Mouse (Mus musculus): ENCODE data around the gene Paqr7. TPM values are rescaled to one million over a fixed set of nuclear protein-coding genes. Genes with fewer than 3 reads are reported as not detected.
"Not testable (repeated sequence)": the region's sequence is repeated elsewhere in the genome, so short reads cannot be mapped to it uniquely, and the experiment has no call there.

Gene Paqr7
- polyA plus RNA-seq, 1 experiment from 2014 or later, result 2.2 TPM

DNA sequence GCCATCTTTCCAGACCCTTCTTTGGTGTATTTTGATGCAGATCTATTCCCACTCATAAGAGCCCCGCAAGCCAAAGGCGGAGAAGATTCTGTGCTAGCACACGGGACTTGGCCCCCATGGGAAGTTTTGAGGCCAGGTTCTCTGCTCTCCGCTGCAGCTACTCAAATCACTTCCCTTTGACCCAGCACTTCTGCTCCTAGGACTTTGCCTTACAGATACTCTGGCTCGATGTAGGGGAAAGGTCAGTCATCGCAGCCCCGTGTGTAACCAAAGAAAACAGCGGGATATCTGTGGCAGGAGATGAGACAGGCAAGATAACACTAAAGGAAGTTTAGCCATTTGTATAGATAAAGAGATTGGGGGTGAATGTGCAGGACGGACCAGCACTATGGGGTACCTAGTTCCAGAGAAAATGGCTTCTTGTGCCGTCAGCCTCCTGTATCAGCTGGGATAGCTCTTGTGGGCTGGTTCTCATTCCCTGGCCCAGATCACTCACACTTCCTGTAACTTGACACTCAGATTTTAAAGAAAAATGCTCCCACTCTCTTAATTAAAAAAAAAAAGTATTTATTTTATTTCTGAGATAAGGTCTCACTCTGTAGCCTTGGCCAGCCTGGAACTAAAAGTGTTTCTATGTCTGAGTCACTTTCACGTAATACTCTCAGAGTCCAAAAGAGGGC lies 6.4 kb upstream of the Paqr7 start:
- Histone ChIP-seq H3K4me1 (ENCODE audit: control insufficient read depth, insufficient read depth, low read length) (no peaks in the 10 kb centered on the region), H3K27ac (ENCODE audit: low read depth, low read length) (no peak overlapping the region), H3K9me3 (ENCODE audit: control insufficient read depth, low read length) (no peaks in the 10 kb centered on the region), H3K36me3 (ENCODE audit: control insufficient read depth, insufficient read depth, low read length) (no peaks in the 10 kb centered on the region), H3K9ac (ENCODE audit: low read length) (no peak overlapping the region), H3K27me3 (ENCODE audit: control insufficient read depth, insufficient read depth, low read length) (no peaks in the 10 kb centered on the region), H3K4me2 (ENCODE audit: low read depth) (no peak overlapping the region), H3K4me3 (ENCODE audit: low read depth, low read length) (no peak overlapping the region)
- 90% methylated on average over 11 of the region's 11 CpGs for WGBS
- ATAC-seq (ENCODE audit: insufficient read depth, low FRiP score, low TSS enrichment), result no peak
- DNase-seq (ENCODE audit: low spot score), result no peak

- H3K36me3 ChIP-seq (ENCODE audit: control insufficient read depth, insufficient read depth, low read length), result no peaks in the 10 kb centered on the region
- no peak overlapping the region for H3K27ac ChIP-seq (ENCODE audit: low read depth, low read length)
- ATAC-seq (ENCODE audit: insufficient read depth, low FRiP score, low TSS enrichment), result no peak
- H3K9me3 ChIP-seq (ENCODE audit: control insufficient read depth, low read length), result no peaks in the 10 kb centered on the region
- no peak overlapping the region for H3K9ac ChIP-seq (ENCODE audit: low read length)
- no peaks in the 10 kb centered on the region for H3K4me1 ChIP-seq (ENCODE audit: control insufficient read depth, insufficient read depth, low read length)
- DNase-seq (ENCODE audit: low spot score), result no peak
- no peaks in the 10 kb centered on the region; the same call in 1 of the 2 replicates for H3K27me3 ChIP-seq (ENCODE audit: control insufficient read depth, insufficient read depth, low read length)
- no peak overlapping the region for H3K4me2 ChIP-seq (ENCODE audit: low read depth)
- 89% methylated on average over 6 of the region's 6 CpGs for WGBS
- H3K4me3 ChIP-seq (ENCODE audit: low read depth, low read length), result no peak overlapping the region
Measured at GRCm38 (mm10) chr4:134491716-134492115, 4.8 kb upstream of the Paqr7 start.

GRCm38 (mm10) chr4:134494161-134494560 lies 2.3 kb upstream of the Paqr7 start:
- not testable (repeated sequence) for H3K4me2 ChIP-seq (ENCODE audit: low read depth); DNase-seq (ENCODE audit: low spot score); H3K4me3 ChIP-seq (ENCODE audit: low read depth, low read length); H3K9ac ChIP-seq (ENCODE audit: low read length); ATAC-seq (ENCODE audit: insufficient read depth, low FRiP score, low TSS enrichment); H3K27ac ChIP-seq (ENCODE audit: low read depth, low read length); H3K27me3 ChIP-seq (ENCODE audit: control insufficient read depth, insufficient read depth, low read length); H3K4me1 ChIP-seq (ENCODE audit: control insufficient read depth, insufficient read depth, low read length); H3K9me3 ChIP-seq (ENCODE audit: control insufficient read depth, low read length); H3K36me3 ChIP-seq (ENCODE audit: control insufficient read depth, insufficient read depth, low read length)
- WGBS, result 89% methylated on average over 6 of the region's 6 CpGs

- DNase-seq (ENCODE audit: low spot score) (no peak), ATAC-seq (ENCODE audit: insufficient read depth, low FRiP score, low TSS enrichment) (no peak)
- H3K4me2 ChIP-seq (ENCODE audit: low read depth), result no peak overlapping the region
- no peak overlapping the region for H3K9ac ChIP-seq (ENCODE audit: low read length)
- H3K27me3 ChIP-seq (ENCODE audit: control insufficient read depth, insufficient read depth, low read length), result no peaks in the 10 kb centered on the region; the same call in 1 of the 2 replicates
- H3K4me1 ChIP-seq (ENCODE audit: control insufficient read depth, insufficient read depth, low read length), result 0 out of 2 replicates have a peak, but pooled peaks cover 3% of the 10 kb centered on the region
- no peaks in the 10 kb centered on the region for H3K9me3 ChIP-seq (ENCODE audit: control insufficient read depth, low read length)
- 72% methylated on average over 16 of the region's 16 CpGs for WGBS
- no peak overlapping the region for H3K27ac ChIP-seq (ENCODE audit: low read depth, low read length)
- H3K4me3 ChIP-seq (ENCODE audit: low read depth, low read length), result no peak overlapping the region
- no peaks in the 10 kb centered on the region for H3K36me3 ChIP-seq (ENCODE audit: control insufficient read depth, insufficient read depth, low read length)
Measured at GRCm38 (mm10) chr4:134494780-134495545, 1.5 kb upstream of the Paqr7 start.

DNA sequence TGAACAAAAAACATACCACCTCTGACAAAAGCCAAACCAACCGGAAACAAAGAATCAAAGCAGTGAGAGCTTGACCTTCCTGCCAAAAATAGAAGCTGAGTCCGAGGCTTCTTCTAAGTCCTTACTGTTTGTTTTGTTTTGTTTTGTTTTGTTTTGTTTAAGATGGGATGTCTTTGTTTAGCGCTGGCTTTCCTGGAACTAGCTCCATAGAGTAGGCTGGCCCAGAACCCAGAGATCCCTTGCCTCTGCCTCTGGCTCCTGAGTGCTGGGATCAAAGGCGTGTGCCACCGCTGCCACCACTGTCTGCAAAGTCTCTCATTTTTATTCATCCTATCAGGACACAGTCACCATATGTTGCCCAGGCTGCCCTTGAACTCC lies 962 bp upstream of the Paqr7 start:
- ATAC-seq (ENCODE audit: insufficient read depth, low FRiP score, low TSS enrichment) (no peak), DNase-seq (ENCODE audit: low spot score) (no peak)
- Histone ChIP-seq H3K9me3 (ENCODE audit: control insufficient read depth, low read length) (no peaks in the 10 kb centered on the region), H3K36me3 (ENCODE audit: control insufficient read depth, insufficient read depth, low read length) (no peaks in the 10 kb centered on the region), H3K4me1 (ENCODE audit: control insufficient read depth, insufficient read depth, low read length) (0 out of 2 replicates have a peak, but pooled peaks cover 3% of the 10 kb centered on the region), H3K4me3 (ENCODE audit: low read depth, low read length) (no peak overlapping the region), H3K27me3 (ENCODE audit: control insufficient read depth, insufficient read depth, low read length) (no peaks in the 10 kb centered on the region; the same call in 1 of the 2 replicates), H3K4me2 (ENCODE audit: low read depth) (no peak overlapping the region), H3K27ac (ENCODE audit: low read depth, low read length) (no peak overlapping the region), H3K9ac (ENCODE audit: low read length) (no peak overlapping the region)
- 72% methylated on average over 5 of the region's 5 CpGs for WGBS

GRCm38 (mm10) chr4:134497223-134497622 lies 726 bp downstream of the Paqr7 start:
- H3K9me3 ChIP-seq (ENCODE audit: control insufficient read depth, low read length), result no peaks in the 10 kb centered on the region
- H3K36me3 ChIP-seq (ENCODE audit: control insufficient read depth, insufficient read depth, low read length), result no peaks in the 10 kb centered on the region
- H3K4me1 ChIP-seq (ENCODE audit: control insufficient read depth, insufficient read depth, low read length), result 0 out of 2 replicates have a peak, but pooled peaks cover 3% of the 10 kb centered on the region
- no peaks in the 10 kb centered on the region; the same call in 1 of the 2 replicates for H3K27me3 ChIP-seq (ENCODE audit: control insufficient read depth, insufficient read depth, low read length)
- H3K27ac ChIP-seq (ENCODE audit: low read depth, low read length), result no peak overlapping the region
- WGBS, result 10% methylated on average over 6 of the region's 6 CpGs
- ATAC-seq (ENCODE audit: insufficient read depth, low FRiP score, low TSS enrichment) (no peak; the same call in 1 of the 2 replicates), DNase-seq (ENCODE audit: low spot score) (no peak)
- H3K4me3 ChIP-seq (ENCODE audit: low read depth, low read length), result peak overlapping the region; percentile 46
- H3K4me2 ChIP-seq (ENCODE audit: low read depth), result peak overlapping the region; percentile 93
- H3K9ac ChIP-seq (ENCODE audit: low read length), result peak overlapping the region; percentile 62

- no peak for DNase-seq (ENCODE audit: low spot score)
- H3K27me3 ChIP-seq (ENCODE audit: control insufficient read depth, insufficient read depth, low read length), result no peaks in the 10 kb centered on the region; the same call in 1 of the 2 replicates
- 85% methylated on average over 12 of the region's 12 CpGs for WGBS
- H3K4me1 ChIP-seq (ENCODE audit: control insufficient read depth, insufficient read depth, low read length), result 0 out of 2 replicates have a peak, but pooled peaks cover 3% of the 10 kb centered on the region
- no peak overlapping the region for H3K9ac ChIP-seq (ENCODE audit: low read length)
- no peak for ATAC-seq (ENCODE audit: insufficient read depth, low FRiP score, low TSS enrichment)
- H3K9me3 ChIP-seq (ENCODE audit: control insufficient read depth, low read length), result no peaks in the 10 kb centered on the region
- H3K27ac ChIP-seq (ENCODE audit: low read depth, low read length), result no peak overlapping the region
- no peaks in the 10 kb centered on the region for H3K36me3 ChIP-seq (ENCODE audit: control insufficient read depth, insufficient read depth, low read length)
- no peak overlapping the region for H3K4me2 ChIP-seq (ENCODE audit: low read depth)
- no peak overlapping the region for H3K4me3 ChIP-seq (ENCODE audit: low read depth, low read length)
Measured at GRCm38 (mm10) chr4:134497986-134498731, 1.7 kb downstream of the Paqr7 start.

DNA sequence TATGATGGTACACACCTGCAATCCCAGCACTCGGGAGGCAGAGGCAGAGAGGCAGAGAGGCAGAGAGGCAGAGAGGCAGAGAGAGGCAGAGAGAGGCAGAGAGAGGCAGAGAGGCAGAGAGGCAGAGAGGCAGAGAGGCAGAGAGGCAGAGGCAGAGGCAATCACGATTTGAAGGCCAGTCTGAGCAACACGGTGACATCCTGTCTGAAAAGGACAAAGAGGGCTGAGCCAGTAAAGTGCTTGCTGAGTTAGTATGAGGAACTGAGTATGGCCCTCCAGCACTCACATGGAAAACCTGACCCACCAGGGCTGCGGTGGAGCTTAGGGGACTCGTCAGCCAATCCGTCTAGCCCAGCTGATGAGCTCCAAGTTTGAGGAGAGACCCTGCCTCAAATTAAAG lies 2.5 kb downstream of the Paqr7 start:
- H3K4me2 ChIP-seq (ENCODE audit: low read depth); H3K9me3 ChIP-seq (ENCODE audit: control insufficient read depth, low read length); H3K9ac ChIP-seq (ENCODE audit: low read length); H3K27me3 ChIP-seq (ENCODE audit: control insufficient read depth, insufficient read depth, low read length); H3K4me3 ChIP-seq (ENCODE audit: low read depth, low read length); H3K27ac ChIP-seq (ENCODE audit: low read depth, low read length); ATAC-seq (ENCODE audit: insufficient read depth, low FRiP score, low TSS enrichment); DNase-seq (ENCODE audit: low spot score); H3K4me1 ChIP-seq (ENCODE audit: control insufficient read depth, insufficient read depth, low read length); H3K36me3 ChIP-seq (ENCODE audit: control insufficient read depth, insufficient read depth, low read length): not testable (repeated sequence)
- 91% methylated on average over 6 of the region's 6 CpGs for WGBS
